Mouse (Mus musculus): Measurements from ENCODE around the gene Auts2. TPM values are rescaled to one million over a fixed set of nuclear protein-coding genes. Genes with fewer than 3 reads are reported as not detected.

The Auts2 gene
- polyA plus RNA-seq, 1 experiment from 2014 or later, result 4.9 TPM

- no peaks in the 10 kb centered on the region for H3K36me3 ChIP-seq (ENCODE audit: control insufficient read depth, insufficient read depth)
- H3K27ac ChIP-seq (ENCODE audit: low read depth, low read length), result no peak overlapping the region
- no peak overlapping the region for H3K4me3 ChIP-seq (ENCODE audit: low read depth, low read length)
- H3K9me3 ChIP-seq (ENCODE audit: control insufficient read depth), result no peaks in the 10 kb centered on the region
- H3K9ac ChIP-seq (ENCODE audit: low read depth, low read length), result no peak overlapping the region
- no peak for ATAC-seq
- H3K4me1 ChIP-seq (replicated peaks; ENCODE audit: control insufficient read depth, insufficient read depth, low read length), result no peaks in the 10 kb centered on the region
- WGBS, result 81% methylated on average over 12 of the region's 12 CpGs
- TF ChIP-seq CTCF (IDR thresholded peaks at IDR 0.05; ENCODE audit: low read depth), result no peak
- no peaks in the 10 kb centered on the region for H3K27me3 ChIP-seq (replicated peaks; ENCODE audit: control insufficient read depth, insufficient read depth, low read length)
- no peak overlapping the region for H3K4me2 ChIP-seq (replicated peaks; ENCODE audit: low read depth)
Measured at GRCm38 (mm10) chr5:131680127-131680845, 862.9 kb downstream of the Auts2 start.

- peak; percentile 53 for ATAC-seq
- Histone ChIP-seq H3K27me3 (replicated peaks; ENCODE audit: control insufficient read depth, insufficient read depth, low read length) (no peaks in the 10 kb centered on the region), H3K36me3 (ENCODE audit: control insufficient read depth, insufficient read depth) (no peaks in the 10 kb centered on the region), H3K27ac (ENCODE audit: low read depth, low read length) (no peak overlapping the region), H3K9me3 (ENCODE audit: control insufficient read depth) (no peaks in the 10 kb centered on the region), H3K4me2 (replicated peaks; ENCODE audit: low read depth) (no peak overlapping the region), H3K4me3 (ENCODE audit: low read depth, low read length) (no peak overlapping the region), H3K9ac (ENCODE audit: low read depth, low read length) (no peak overlapping the region), H3K4me1 (replicated peaks; ENCODE audit: control insufficient read depth, insufficient read depth, low read length) (no peaks in the 10 kb centered on the region)
- 71% methylated on average over 1 of the region's 1 CpGs for WGBS
- TF ChIP-seq CTCF (IDR thresholded peaks at IDR 0.05; ENCODE audit: low read depth), result no peak
Measured at GRCm38 (mm10) chr5:131679523-131679922, 863.6 kb downstream of the Auts2 start.

- Histone ChIP-seq H3K4me3 (ENCODE audit: low read depth, low read length) (no peak overlapping the region), H3K27me3 (replicated peaks; ENCODE audit: control insufficient read depth, insufficient read depth, low read length) (no peaks in the 10 kb centered on the region), H3K9me3 (ENCODE audit: control insufficient read depth) (no peaks in the 10 kb centered on the region), H3K9ac (ENCODE audit: low read depth, low read length) (no peak overlapping the region), H3K27ac (ENCODE audit: low read depth, low read length) (no peak overlapping the region), H3K4me2 (replicated peaks; ENCODE audit: low read depth) (no peak overlapping the region), H3K4me1 (replicated peaks; ENCODE audit: control insufficient read depth, insufficient read depth, low read length) (no peaks in the 10 kb centered on the region), H3K36me3 (ENCODE audit: control insufficient read depth, insufficient read depth) (no peaks in the 10 kb centered on the region)
- no peak for TF ChIP-seq CTCF (IDR thresholded peaks at IDR 0.05; ENCODE audit: low read depth)
- 89% methylated on average over 5 of the region's 5 CpGs for whole genome bisulfite sequencing
- no peak for ATAC-seq
Measured at GRCm38 (mm10) chr5:131677518-131677917, 865.6 kb downstream of the Auts2 start.

- H3K4me3 ChIP-seq (ENCODE audit: low read depth, low read length), result no peak overlapping the region
- no peak overlapping the region for H3K4me2 ChIP-seq (replicated peaks; ENCODE audit: low read depth)
- H3K36me3 ChIP-seq (ENCODE audit: control insufficient read depth, insufficient read depth), result no peaks in the 10 kb centered on the region
- no peaks in the 10 kb centered on the region for H3K9me3 ChIP-seq (ENCODE audit: control insufficient read depth)
- ATAC-seq, result no peak
- 89% methylated on average over 4 of the region's 4 CpGs for WGBS
- no peaks in the 10 kb centered on the region for H3K4me1 ChIP-seq (replicated peaks; ENCODE audit: control insufficient read depth, insufficient read depth, low read length)
- H3K9ac ChIP-seq (ENCODE audit: low read depth, low read length), result no peak overlapping the region
- TF ChIP-seq CTCF (IDR thresholded peaks at IDR 0.05; ENCODE audit: low read depth), result no peak
- H3K27ac ChIP-seq (ENCODE audit: low read depth, low read length), result no peak overlapping the region
- no peaks in the 10 kb centered on the region for H3K27me3 ChIP-seq (replicated peaks; ENCODE audit: control insufficient read depth, insufficient read depth, low read length)
Measured at GRCm38 (mm10) chr5:131673696-131674095, 869.4 kb downstream of the Auts2 start.

GRCm38 (mm10) chr5:131665068-131665467, 878.1 kb downstream of the Auts2 start:
- Histone ChIP-seq H3K36me3 (ENCODE audit: control insufficient read depth, insufficient read depth) (no peaks in the 10 kb centered on the region), H3K9ac (ENCODE audit: low read depth, low read length) (no peak overlapping the region), H3K9me3 (ENCODE audit: control insufficient read depth) (no peaks in the 10 kb centered on the region), H3K27ac (ENCODE audit: low read depth, low read length) (no peak overlapping the region), H3K4me3 (ENCODE audit: low read depth, low read length) (no peak overlapping the region), H3K4me1 (replicated peaks; ENCODE audit: control insufficient read depth, insufficient read depth, low read length) (no peaks in the 10 kb centered on the region), H3K27me3 (replicated peaks; ENCODE audit: control insufficient read depth, insufficient read depth, low read length) (no peaks in the 10 kb centered on the region), H3K4me2 (replicated peaks; ENCODE audit: low read depth) (no peak overlapping the region)
- WGBS, result 82% methylated on average over 8 of the region's 8 CpGs
- ATAC-seq, result no peak
- no peak for TF ChIP-seq CTCF (IDR thresholded peaks at IDR 0.05; ENCODE audit: low read depth)

- ATAC-seq, result no peak
- H3K4me2 ChIP-seq (replicated peaks; ENCODE audit: low read depth), result no peak overlapping the region
- no peak overlapping the region for H3K9ac ChIP-seq (ENCODE audit: low read depth, low read length)
- no peaks in the 10 kb centered on the region for H3K4me1 ChIP-seq (replicated peaks; ENCODE audit: control insufficient read depth, insufficient read depth, low read length)
- no peaks in the 10 kb centered on the region for H3K36me3 ChIP-seq (ENCODE audit: control insufficient read depth, insufficient read depth)
- no peak overlapping the region for H3K4me3 ChIP-seq (ENCODE audit: low read depth, low read length)
- no peaks in the 10 kb centered on the region for H3K9me3 ChIP-seq (ENCODE audit: control insufficient read depth)
- no peak for TF ChIP-seq CTCF (IDR thresholded peaks at IDR 0.05; ENCODE audit: low read depth)
- H3K27ac ChIP-seq (ENCODE audit: low read depth, low read length), result no peak overlapping the region
- WGBS, result 94% methylated on average over 7 of the region's 7 CpGs
- no peaks in the 10 kb centered on the region for H3K27me3 ChIP-seq (replicated peaks; ENCODE audit: control insufficient read depth, insufficient read depth, low read length)
Measured at GRCm38 (mm10) chr5:131664657-131665056, 878.5 kb downstream of the Auts2 start.
